Mouse (Mus musculus): Measurements from ENCODE around the gene Tgfb3. TPM values are rescaled to one million over a fixed set of nuclear protein-coding genes. Genes with fewer than 3 reads are reported as not detected.

Tgfb3 gene
- polyA plus RNA-seq, 1 experiment, result 4.4 TPM

GRCm38 (mm10) chr12:86024426-86024825 is 54.4 kb downstream of the Tgfb3 start:
- no peak overlapping the region for H3K27ac ChIP-seq (ENCODE audit: control insufficient read depth, insufficient read depth, low read depth, low read length)
- H3K36me3 ChIP-seq (ENCODE audit: control insufficient read depth, insufficient read depth, low read length), result no peaks in the 10 kb centered on the region
- H3K4me3 ChIP-seq (ENCODE audit: control insufficient read depth, low read depth, low read length), result no peak overlapping the region
- no peaks in the 10 kb centered on the region for H3K4me1 ChIP-seq (ENCODE audit: control insufficient read depth, insufficient read depth, low read length)
- no peaks in the 10 kb centered on the region for H3K27me3 ChIP-seq (ENCODE audit: control insufficient read depth, insufficient read depth, low read length)
- no peak for TF ChIP-seq CTCF (IDR thresholded peaks at IDR 0.05; ENCODE audit: control insufficient read depth, insufficient read depth, insufficient replicate concordance, low read depth, low read length)
- no peak for TF ChIP-seq POLR2A (IDR thresholded peaks at IDR 0.05; ENCODE audit: control insufficient read depth, low read depth, low read length)

- no peak overlapping the region for H3K4me3 ChIP-seq (ENCODE audit: control insufficient read depth, low read depth, low read length)
- H3K27me3 ChIP-seq (ENCODE audit: control insufficient read depth, insufficient read depth, low read length), result no peaks in the 10 kb centered on the region
- no peak overlapping the region for H3K27ac ChIP-seq (ENCODE audit: control insufficient read depth, insufficient read depth, low read depth, low read length)
- TF ChIP-seq CTCF (IDR thresholded peaks at IDR 0.05; ENCODE audit: control insufficient read depth, insufficient read depth, insufficient replicate concordance, low read depth, low read length), result no peak
- no peak for TF ChIP-seq POLR2A (IDR thresholded peaks at IDR 0.05; ENCODE audit: control insufficient read depth, low read depth, low read length)
- no peaks in the 10 kb centered on the region for H3K36me3 ChIP-seq (ENCODE audit: control insufficient read depth, insufficient read depth, low read length)
- H3K4me1 ChIP-seq (ENCODE audit: control insufficient read depth, insufficient read depth, low read length), result no peaks in the 10 kb centered on the region
These were observed 55.6 kb downstream of the Tgfb3 start for GRCm38 (mm10) chr12:86023081-86023871.

- no peak overlapping the region for H3K27ac ChIP-seq (ENCODE audit: control insufficient read depth, insufficient read depth, low read depth, low read length)
- no peaks in the 10 kb centered on the region for H3K4me1 ChIP-seq (ENCODE audit: control insufficient read depth, insufficient read depth, low read length)
- no peaks in the 10 kb centered on the region for H3K36me3 ChIP-seq (ENCODE audit: control insufficient read depth, insufficient read depth, low read length)
- TF ChIP-seq POLR2A (IDR thresholded peaks at IDR 0.05; ENCODE audit: control insufficient read depth, low read depth, low read length), result no peak
- no peak for TF ChIP-seq CTCF (IDR thresholded peaks at IDR 0.05; ENCODE audit: control insufficient read depth, insufficient read depth, insufficient replicate concordance, low read depth, low read length)
- no peak overlapping the region for H3K4me3 ChIP-seq (ENCODE audit: control insufficient read depth, low read depth, low read length)
- no peaks in the 10 kb centered on the region for H3K27me3 ChIP-seq (ENCODE audit: control insufficient read depth, insufficient read depth, low read length)
These were observed 56.4 kb downstream of the Tgfb3 start for GRCm38 (mm10) chr12:86022282-86022984.

GRCm38 (mm10) chr12:86021583-86021982 is 57.3 kb downstream of the Tgfb3 start:
- Histone ChIP-seq H3K27me3 (ENCODE audit: control insufficient read depth, insufficient read depth, low read length) (no peaks in the 10 kb centered on the region), H3K4me3 (ENCODE audit: control insufficient read depth, low read depth, low read length) (no peak overlapping the region), H3K27ac (ENCODE audit: control insufficient read depth, insufficient read depth, low read depth, low read length) (no peak overlapping the region), H3K36me3 (ENCODE audit: control insufficient read depth, insufficient read depth, low read length) (no peaks in the 10 kb centered on the region), H3K4me1 (ENCODE audit: control insufficient read depth, insufficient read depth, low read length) (no peaks in the 10 kb centered on the region)
- TF ChIP-seq CTCF (IDR thresholded peaks at IDR 0.05; ENCODE audit: control insufficient read depth, insufficient read depth, insufficient replicate concordance, low read depth, low read length) (no peak), POLR2A (IDR thresholded peaks at IDR 0.05; ENCODE audit: control insufficient read depth, low read depth, low read length) (no peak)

GRCm38 (mm10) chr12:86017360-86017759 is 61.5 kb downstream of the Tgfb3 start:
- H3K36me3 ChIP-seq (ENCODE audit: control insufficient read depth, insufficient read depth, low read length), result no peaks in the 10 kb centered on the region; the same call in 1 of the 2 replicates
- no peak overlapping the region for H3K4me3 ChIP-seq (ENCODE audit: control insufficient read depth, low read depth, low read length)
- H3K4me1 ChIP-seq (ENCODE audit: control insufficient read depth, insufficient read depth, low read length), result no peaks in the 10 kb centered on the region
- H3K27me3 ChIP-seq (ENCODE audit: control insufficient read depth, insufficient read depth, low read length), result no peaks in the 10 kb centered on the region
- no peak overlapping the region for H3K27ac ChIP-seq (ENCODE audit: control insufficient read depth, insufficient read depth, low read depth, low read length)
- TF ChIP-seq POLR2A (IDR thresholded peaks at IDR 0.05; ENCODE audit: control insufficient read depth, low read depth, low read length) (no peak), CTCF (IDR thresholded peaks at IDR 0.05; ENCODE audit: control insufficient read depth, insufficient read depth, insufficient replicate concordance, low read depth, low read length) (no peak)

GRCm38 (mm10) chr12:86015114-86015513 is 63.7 kb downstream of the Tgfb3 start:
- no peak overlapping the region for H3K27ac ChIP-seq (ENCODE audit: control insufficient read depth, insufficient read depth, low read depth, low read length)
- no peaks in the 10 kb centered on the region; the same call in 1 of the 2 replicates for H3K36me3 ChIP-seq (ENCODE audit: control insufficient read depth, insufficient read depth, low read length)
- H3K4me3 ChIP-seq (ENCODE audit: control insufficient read depth, low read depth, low read length), result no peak overlapping the region
- no peaks in the 10 kb centered on the region for H3K27me3 ChIP-seq (ENCODE audit: control insufficient read depth, insufficient read depth, low read length)
- H3K4me1 ChIP-seq (ENCODE audit: control insufficient read depth, insufficient read depth, low read length), result no peaks in the 10 kb centered on the region
- TF ChIP-seq CTCF (IDR thresholded peaks at IDR 0.05; ENCODE audit: control insufficient read depth, insufficient read depth, insufficient replicate concordance, low read depth, low read length), result no peak
- no peak for TF ChIP-seq POLR2A (IDR thresholded peaks at IDR 0.05; ENCODE audit: control insufficient read depth, low read depth, low read length)

GRCm38 (mm10) chr12:86014621-86015020 is 64.2 kb downstream of the Tgfb3 start:
- no peaks in the 10 kb centered on the region; the same call in 1 of the 2 replicates for H3K36me3 ChIP-seq (ENCODE audit: control insufficient read depth, insufficient read depth, low read length)
- no peak overlapping the region for H3K27ac ChIP-seq (ENCODE audit: control insufficient read depth, insufficient read depth, low read depth, low read length)
- H3K27me3 ChIP-seq (ENCODE audit: control insufficient read depth, insufficient read depth, low read length), result no peaks in the 10 kb centered on the region
- no peak for TF ChIP-seq CTCF (IDR thresholded peaks at IDR 0.05; ENCODE audit: control insufficient read depth, insufficient read depth, insufficient replicate concordance, low read depth, low read length)
- TF ChIP-seq POLR2A (IDR thresholded peaks at IDR 0.05; ENCODE audit: control insufficient read depth, low read depth, low read length), result no peak
- H3K4me3 ChIP-seq (ENCODE audit: control insufficient read depth, low read depth, low read length), result no peak overlapping the region
- H3K4me1 ChIP-seq (ENCODE audit: control insufficient read depth, insufficient read depth, low read length), result no peaks in the 10 kb centered on the region
